Mouse (Mus musculus) ES-Bruce4 (cell line): ENCODE measurements around the gene Pold3. TPM values are rescaled to one million over a fixed set of nuclear protein-coding genes. Genes with fewer than 3 reads are reported as not detected.

ENCODE experiments used
- H3K27ac ChIP-seq: 2 replicates; pipeline ENCODE4 v1.5.1; 2012; ENCODE audit warnings: low read length, inconsistent platforms; ENCODE audit not compliant: insufficient read depth
- H3K27me3 ChIP-seq: 2 replicates; pipeline ENCODE4 v1.6.1; 2012; ENCODE audit warnings: mild to moderate bottlenecking, low read length, inconsistent platforms; ENCODE audit not compliant: control insufficient read depth, poor library complexity, insufficient read depth, severe bottlenecking
- H3K36me3 ChIP-seq: 2 replicates; pipeline ENCODE4 v1.6.1; 2012; ENCODE audit warnings: inconsistent platforms, mild to moderate bottlenecking, low read length, moderate library complexity; ENCODE audit not compliant: control insufficient read depth, poor library complexity, insufficient read depth, severe bottlenecking
- H3K4me1 ChIP-seq: one replicate; pipeline ENCODE4 v1.8.1; 2011; ENCODE audit warnings: low read length; ENCODE audit not compliant: control insufficient read depth, insufficient read depth
- H3K4me3 ChIP-seq: 2 replicates; pipeline ENCODE4 v1.5.1; 2011; ENCODE audit warnings: low read depth, mild to moderate bottlenecking, low read length
- H3K9ac ChIP-seq: 2 replicates; pipeline ENCODE4 v1.6.1; 2012; ENCODE audit warnings: low read depth, mild to moderate bottlenecking, inconsistent platforms; ENCODE audit not compliant: poor library complexity, severe bottlenecking
- H3K9me3 ChIP-seq: replicated peaks from 2 replicates; pipeline ENCODE4 v1.6.1; 2012; ENCODE audit warnings: mild to moderate bottlenecking, low read length, inconsistent platforms; ENCODE audit not compliant: control insufficient read depth, poor library complexity, insufficient read depth, severe bottlenecking
- CTCF ChIP-seq: IDR thresholded peaks from one replicate; pipeline ENCODE4 v1.8.1; 2011; ENCODE audit warnings: low read depth, low read length
- EP300 ChIP-seq: IDR thresholded peaks from 2 replicates; pipeline ENCODE4 v1.6.1; 2011; ENCODE audit warnings: low read depth, low read length; ENCODE audit not compliant: insufficient read depth
- POLR2A ChIP-seq: IDR thresholded peaks from one replicate; pipeline ENCODE4 v1.8.1; 2011; ENCODE audit warnings: low read length; ENCODE audit not compliant: insufficient read depth
- polyA plus RNA-seq: library from polyadenylated mRNA; stranded (reverse); fragments of >200 nt; gene quantifications from 2 replicates; pipeline ENCODE4 v1.2.4, GENCODE M21; 2011; ENCODE audit warnings: low read depth; ENCODE audit not compliant: missing spikeins, insufficient read depth, insufficient read length

The Pold3 gene
- polyA plus RNA-seq, 1 experiment = 87.8 TPM

DNA sequence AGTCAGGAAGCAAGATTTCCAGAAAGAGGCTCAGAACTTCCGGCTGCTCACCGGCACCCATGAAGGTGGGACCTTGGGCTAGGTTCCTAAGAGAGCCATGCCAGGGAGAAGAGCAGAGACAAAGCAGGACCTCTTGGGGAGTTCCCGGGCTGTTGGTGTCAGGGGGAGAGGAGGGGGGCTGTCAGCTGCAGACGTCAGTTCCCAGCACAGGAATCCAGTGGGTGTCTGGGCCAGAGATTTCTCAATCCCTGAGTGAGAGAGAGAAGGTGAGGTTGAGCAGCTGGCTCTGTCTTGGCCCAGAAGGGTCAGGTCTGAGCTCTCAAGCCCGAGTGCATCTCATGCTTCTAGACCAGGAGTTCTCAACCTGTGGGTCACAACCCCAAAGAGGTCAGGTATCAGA is 87.7 kb downstream of the Pold3 start:
- Histone ChIP-seq H3K36me3 (no peaks in the 10 kb centered on the region), H3K9me3 (no peaks in the 10 kb centered on the region), H3K4me1 (no peaks in the 10 kb centered on the region), H3K4me3 (no peak overlapping the region), H3K9ac (no peak overlapping the region), H3K27me3 (no peaks in the 10 kb centered on the region), H3K27ac (no peak overlapping the region)
- no peak for TF ChIP-seq CTCF
- no peak for TF ChIP-seq POLR2A
- no peak for TF ChIP-seq EP300

Other genes with a start within 250 kb of the Pold3 start
- 54.9 and 56.4 TPM in 2 replicates for gene Rnf169, start 141.1 kb downstream of the Pold3 start, polyA plus RNA-seq
- not detected in 2 replicates for gene Chrdl2, start 115.4 kb downstream of the Pold3 start, polyA plus RNA-seq
- gene Lipt2, start 37.7 kb upstream of the Pold3 start, polyA plus RNA-seq = 7.6 and 8.8 TPM in 2 replicates
- gene Kcne3, start 54.9 kb upstream of the Pold3 start, polyA plus RNA-seq = not detected in 2 replicates
- 6.1 and 8.6 TPM in 2 replicates for gene Pgm2l1, start 105.8 kb upstream of the Pold3 start, polyA plus RNA-seq
- 1.2 TPM in 1 of 2 replicates, not detected in the other for gene P4ha3, start 164.0 kb upstream of the Pold3 start, polyA plus RNA-seq